Mouse (Mus musculus) thymus, adult 2 months (tissue): ENCODE data around the gene Gse1. TPM values are rescaled to one million over a fixed set of nuclear protein-coding genes. Genes with fewer than 3 reads are reported as not detected.

Source experiments
- DNase-seq: peaks from one replicate; pipeline ENCODE4 v3.0.0; 2021
- H3K27ac ChIP-seq: fragments of 200-500 bp; 2 replicates; pipeline ENCODE4 v1.5.1; 2012; ENCODE audit warnings: low read length, control low read depth; ENCODE audit not compliant: control insufficient read depth, insufficient read depth
- H3K27me3 ChIP-seq: fragments of 200-500 bp; 2 replicates; pipeline ENCODE4 v1.6.1; 2012; ENCODE audit warnings: mild to moderate bottlenecking, low read length, moderate library complexity, mixed read lengths; ENCODE audit not compliant: control insufficient read depth, insufficient read depth
- H3K36me3 ChIP-seq: fragments of 200-500 bp; 2 replicates; pipeline ENCODE4 v1.6.1; 2012; ENCODE audit warnings: mild to moderate bottlenecking, low read length, moderate library complexity; ENCODE audit not compliant: control insufficient read depth, insufficient read depth
- H3K4me1 ChIP-seq: fragments of 200-500 bp; replicated peaks from 2 replicates; pipeline ENCODE4 v1.6.1; 2012; ENCODE audit warnings: low read length; ENCODE audit not compliant: control insufficient read depth, insufficient read depth
- H3K4me3 ChIP-seq: fragments of 200-500 bp; 2 replicates; pipeline ENCODE4 v1.5.1; 2012; ENCODE audit warnings: mild to moderate bottlenecking, low read length, control low read depth, moderate library complexity; ENCODE audit not compliant: control insufficient read depth, insufficient read depth
- CTCF ChIP-seq: fragments of 200-500 bp; IDR thresholded peaks from 2 replicates; pipeline ENCODE4 v1.5.1; 2012; ENCODE audit warnings: mild to moderate bottlenecking, control low read depth, low read length, moderate library complexity, borderline replicate concordance; ENCODE audit not compliant: control insufficient read depth, poor library complexity, insufficient read depth; ENCODE audit errors: extremely low read depth
- POLR2A ChIP-seq: fragments of 200-500 bp; IDR thresholded peaks from 2 replicates; pipeline ENCODE4 v1.6.1; 2012; ENCODE audit warnings: mild to moderate bottlenecking, low read length, control low read depth, moderate library complexity; ENCODE audit not compliant: control insufficient read depth, poor library complexity, insufficient read depth; ENCODE audit errors: extremely low read depth
- WGBS: fragments of 180-500 bp; shearing (Covaris S2); methylation state at CpG from one replicate; pipeline ENCODE4 v1.1.7; 2018; 5-methylcytosine and 5-hydroxymethylcytosine counted together
- polyA plus RNA-seq: library from polyadenylated mRNA; depleted of rRNA; stranded (reverse); fragments of >200 nt; gene quantifications from 2 replicates; pipeline ENCODE4 v1.2.3, GENCODE M21; 2012

Gse1 gene
- polyA plus RNA-seq, 1 experiment: 202 TPM

- Histone ChIP-seq H3K36me3 (no peaks in the 10 kb centered on the region), H3K27ac (no peak overlapping the region), H3K27me3 (no peaks in the 10 kb centered on the region), H3K4me1 (peaks cover 7% of the 10 kb centered on the region), H3K4me3 (no peak overlapping the region)
- 87% methylated on average over 11 of the region's 11 CpGs for WGBS
- no peak for DNase-seq
- TF ChIP-seq POLR2A (no peak), CTCF (no peak)
Observed at GRCm38 (mm10) chr8:120208113-120208512, 20.1 kb upstream of the Gse1 start.

GRCm38 (mm10) chr8:120211345-120211744 is 16.9 kb upstream of the Gse1 start:
- no peaks in the 10 kb centered on the region for H3K36me3 ChIP-seq
- WGBS: 28% methylated on average over 4 of the region's 4 CpGs
- no peak overlapping the region for H3K27ac ChIP-seq
- no peak for TF ChIP-seq POLR2A
- TF ChIP-seq CTCF: 0 out of 2 replicates have a peak, but pooled peaks have one; percentile 32
- no peak for DNase-seq
- H3K27me3 ChIP-seq: no peaks in the 10 kb centered on the region
- no peak overlapping the region for H3K4me3 ChIP-seq
- H3K4me1 ChIP-seq: no peaks in the 10 kb centered on the region

GRCm38 (mm10) chr8:120212596-120212995 is 15.7 kb upstream of the Gse1 start:
- DNase-seq: no peak
- WGBS: 95% methylated on average over 7 of the region's 7 CpGs
- Histone ChIP-seq H3K4me1 (no peaks in the 10 kb centered on the region; the same call in 1 of the 2 replicates), H3K27me3 (no peaks in the 10 kb centered on the region), H3K36me3 (no peaks in the 10 kb centered on the region), H3K27ac (no peak overlapping the region), H3K4me3 (no peak overlapping the region)
- no peak for TF ChIP-seq CTCF
- no peak for TF ChIP-seq POLR2A

GRCm38 (mm10) chr8:120213229-120213628 is 15.0 kb upstream of the Gse1 start:
- no peaks in the 10 kb centered on the region; the same call in 1 of the 2 replicates for H3K4me1 ChIP-seq
- no peak for DNase-seq
- no peak overlapping the region for H3K4me3 ChIP-seq
- TF ChIP-seq POLR2A: no peak
- TF ChIP-seq CTCF: no peak
- no peaks in the 10 kb centered on the region for H3K27me3 ChIP-seq
- no peak overlapping the region for H3K27ac ChIP-seq
- WGBS: 98% methylated on average over 3 of the region's 3 CpGs
- H3K36me3 ChIP-seq: no peaks in the 10 kb centered on the region

- no peaks in the 10 kb centered on the region for H3K36me3 ChIP-seq
- no peak overlapping the region for H3K27ac ChIP-seq
- no peaks in the 10 kb centered on the region; the same call in 1 of the 2 replicates for H3K4me1 ChIP-seq
- no peak overlapping the region for H3K4me3 ChIP-seq
- WGBS: 73% methylated on average over 5 of the region's 5 CpGs
- TF ChIP-seq POLR2A (no peak), CTCF (no peak)
- H3K27me3 ChIP-seq: no peaks in the 10 kb centered on the region
- DNase-seq: no peak
Observed at GRCm38 (mm10) chr8:120213939-120214338, 14.3 kb upstream of the Gse1 start.

- H3K27me3 ChIP-seq: no peaks in the 10 kb centered on the region
Observed at GRCm38 (mm10) chr8:120215416-120216141, 12.7 kb upstream of the Gse1 start.

More at GRCm38 (mm10) chr8:120215416-120216141, 12.7 kb upstream of the Gse1 start:
- Histone ChIP-seq H3K27ac (no peak overlapping the region), H3K36me3 (no peaks in the 10 kb centered on the region), H3K4me1 (no peaks in the 10 kb centered on the region; the same call in 1 of the 2 replicates), H3K4me3 (no peak overlapping the region)
- no peak for DNase-seq
- no peak for TF ChIP-seq CTCF
- no peak for TF ChIP-seq POLR2A
- WGBS: 82% methylated on average over 7 of the region's 7 CpGs
